Mouse (Mus musculus): Measurements from ENCODE around the gene Frs2. TPM values are rescaled to one million over a fixed set of nuclear protein-coding genes. Genes with fewer than 3 reads are reported as not detected.
"Not testable (repeated sequence)": the region's sequence is repeated elsewhere in the genome, so short reads cannot be mapped to it uniquely, and the experiment has no call there.

Frs2 gene
- polyA plus RNA-seq, 1 experiment = 36.3 TPM

GRCm38 (mm10) chr10:117144628-117145027 lies 3.7 kb downstream of the Frs2 start:
- no peaks in the 10 kb centered on the region for H3K27me3 ChIP-seq (ENCODE audit: control insufficient read depth, insufficient read depth, low read length)
- no peak overlapping the region for H3K27ac ChIP-seq (ENCODE audit: insufficient read depth, low read length)
- 25% methylated on average over 6 of the region's 6 CpGs for WGBS
- DNase-seq = no peak
- no peak for TF ChIP-seq CTCF (IDR thresholded peaks at IDR 0.05; ENCODE audit: borderline replicate concordance, insufficient read depth, low read depth, low read length)
- TF ChIP-seq POLR2A (IDR thresholded peaks at IDR 0.05; ENCODE audit: borderline replicate concordance, insufficient read depth, low read length) = no peak
- H3K4me3 ChIP-seq (replicated peaks; ENCODE audit: insufficient read depth, low read depth, low read length) = no peak overlapping the region
- H3K4me1 ChIP-seq (ENCODE audit: control insufficient read depth, insufficient read depth, low read length) = no peaks in the 10 kb centered on the region; the same call in 1 of the 2 replicates

GRCm38 (mm10) chr10:117144071-117144470 lies 4.3 kb downstream of the Frs2 start:
- Histone ChIP-seq H3K27ac (ENCODE audit: insufficient read depth, low read length) (no peak overlapping the region), H3K27me3 (ENCODE audit: control insufficient read depth, insufficient read depth, low read length) (no peaks in the 10 kb centered on the region)
- 78% methylated on average over 4 of the region's 4 CpGs for WGBS

GRCm38 (mm10) chr10:117143311-117143710 lies 5.0 kb downstream of the Frs2 start:
- DNase-seq = no peak
- 88% methylated on average over 2 of the region's 2 CpGs for WGBS
- Histone ChIP-seq H3K27ac (ENCODE audit: insufficient read depth, low read length) (no peak overlapping the region), H3K27me3 (ENCODE audit: control insufficient read depth, insufficient read depth, low read length) (no peaks in the 10 kb centered on the region), H3K4me1 (ENCODE audit: control insufficient read depth, insufficient read depth, low read length) (no peaks in the 10 kb centered on the region; the same call in 1 of the 2 replicates), H3K4me3 (replicated peaks; ENCODE audit: insufficient read depth, low read depth, low read length) (no peak overlapping the region)
- no peak for TF ChIP-seq POLR2A (IDR thresholded peaks at IDR 0.05; ENCODE audit: borderline replicate concordance, insufficient read depth, low read length)
- no peak for TF ChIP-seq CTCF (IDR thresholded peaks at IDR 0.05; ENCODE audit: borderline replicate concordance, insufficient read depth, low read depth, low read length)

More at GRCm38 (mm10) chr10:117144071-117144470, 4.3 kb downstream of the Frs2 start:
- TF ChIP-seq CTCF (IDR thresholded peaks at IDR 0.05; ENCODE audit: borderline replicate concordance, insufficient read depth, low read depth, low read length) (no peak), POLR2A (IDR thresholded peaks at IDR 0.05; ENCODE audit: borderline replicate concordance, insufficient read depth, low read length) (no peak)
- no peak overlapping the region for H3K4me3 ChIP-seq (replicated peaks; ENCODE audit: insufficient read depth, low read depth, low read length)
- no peaks in the 10 kb centered on the region; the same call in 1 of the 2 replicates for H3K4me1 ChIP-seq (ENCODE audit: control insufficient read depth, insufficient read depth, low read length)
- no peak for DNase-seq

- 75% methylated on average over 7 of the region's 7 CpGs for WGBS
- Histone ChIP-seq H3K4me1 (ENCODE audit: control insufficient read depth, insufficient read depth, low read length) (no peaks in the 10 kb centered on the region; the same call in 1 of the 2 replicates), H3K4me3 (replicated peaks; ENCODE audit: insufficient read depth, low read depth, low read length) (no peak overlapping the region), H3K27me3 (ENCODE audit: control insufficient read depth, insufficient read depth, low read length) (no peaks in the 10 kb centered on the region), H3K27ac (ENCODE audit: insufficient read depth, low read length) (no peak overlapping the region)
- DNase-seq = no peak
- TF ChIP-seq CTCF (IDR thresholded peaks at IDR 0.05; ENCODE audit: borderline replicate concordance, insufficient read depth, low read depth, low read length) (no peak), POLR2A (IDR thresholded peaks at IDR 0.05; ENCODE audit: borderline replicate concordance, insufficient read depth, low read length) (no peak)
Observed at GRCm38 (mm10) chr10:117141939-117142552, 6.3 kb downstream of the Frs2 start.

GRCm38 (mm10) chr10:117131506-117131905 lies 16.8 kb downstream of the Frs2 start:
- H3K27ac ChIP-seq (ENCODE audit: insufficient read depth, low read length); H3K27me3 ChIP-seq (ENCODE audit: control insufficient read depth, insufficient read depth, low read length); H3K4me1 ChIP-seq (ENCODE audit: control insufficient read depth, insufficient read depth, low read length); DNase-seq; H3K4me3 ChIP-seq (replicated peaks; ENCODE audit: insufficient read depth, low read depth, low read length): not testable (repeated sequence)
- 92% methylated on average over 5 of the region's 5 CpGs for WGBS

- 15% methylated on average over 6 of the region's 6 CpGs for WGBS
- Histone ChIP-seq H3K4me3 (replicated peaks; ENCODE audit: insufficient read depth, low read depth, low read length) (no peak overlapping the region), H3K4me1 (ENCODE audit: control insufficient read depth, insufficient read depth, low read length) (peaks cover 9% of the 10 kb centered on the region), H3K27me3 (ENCODE audit: control insufficient read depth, insufficient read depth, low read length) (no peaks in the 10 kb centered on the region), H3K27ac (ENCODE audit: insufficient read depth, low read length) (no peak overlapping the region)
- TF ChIP-seq CTCF (IDR thresholded peaks at IDR 0.05; ENCODE audit: borderline replicate concordance, insufficient read depth, low read depth, low read length) (no peak), POLR2A (IDR thresholded peaks at IDR 0.05; ENCODE audit: borderline replicate concordance, insufficient read depth, low read length) (no peak)
- peak; percentile 46 to 63 for DNase-seq
Observed at GRCm38 (mm10) chr10:117130037-117130436, 18.3 kb downstream of the Frs2 start.

GRCm38 (mm10) chr10:117128693-117129092 lies 19.6 kb downstream of the Frs2 start:
- peaks cover 5% of the 10 kb centered on the region; the same call in 1 of the 2 replicates for H3K4me1 ChIP-seq (ENCODE audit: control insufficient read depth, insufficient read depth, low read length)
- H3K4me3 ChIP-seq (replicated peaks; ENCODE audit: insufficient read depth, low read depth, low read length) = no peak overlapping the region
- no peak for TF ChIP-seq CTCF (IDR thresholded peaks at IDR 0.05; ENCODE audit: borderline replicate concordance, insufficient read depth, low read depth, low read length)
- no peak for TF ChIP-seq POLR2A (IDR thresholded peaks at IDR 0.05; ENCODE audit: borderline replicate concordance, insufficient read depth, low read length)
- H3K27ac ChIP-seq (ENCODE audit: insufficient read depth, low read length) = no peak overlapping the region
- no peaks in the 10 kb centered on the region for H3K27me3 ChIP-seq (ENCODE audit: control insufficient read depth, insufficient read depth, low read length)
- 90% methylated on average over 2 of the region's 2 CpGs for WGBS
- no peak for DNase-seq

- no peaks in the 10 kb centered on the region for H3K27me3 ChIP-seq (ENCODE audit: control insufficient read depth, insufficient read depth, low read length)
- no peak overlapping the region for H3K4me3 ChIP-seq (replicated peaks; ENCODE audit: insufficient read depth, low read depth, low read length)
- H3K27ac ChIP-seq (ENCODE audit: insufficient read depth, low read length) = no peak overlapping the region
- H3K4me1 ChIP-seq (ENCODE audit: control insufficient read depth, insufficient read depth, low read length) = peaks cover 5% of the 10 kb centered on the region; the same call in 1 of the 2 replicates
- 53% methylated on average over 2 of the region's 2 CpGs for WGBS
- no peak for TF ChIP-seq POLR2A (IDR thresholded peaks at IDR 0.05; ENCODE audit: borderline replicate concordance, insufficient read depth, low read length)
- no peak for TF ChIP-seq CTCF (IDR thresholded peaks at IDR 0.05; ENCODE audit: borderline replicate concordance, insufficient read depth, low read depth, low read length)
- DNase-seq = no peak
Observed at GRCm38 (mm10) chr10:117127480-117127879, 20.9 kb downstream of the Frs2 start.

All from cerebellum, adult 2 months (tissue).